Mouse (Mus musculus): ENCODE results near the gene Zfp773.

DNA sequence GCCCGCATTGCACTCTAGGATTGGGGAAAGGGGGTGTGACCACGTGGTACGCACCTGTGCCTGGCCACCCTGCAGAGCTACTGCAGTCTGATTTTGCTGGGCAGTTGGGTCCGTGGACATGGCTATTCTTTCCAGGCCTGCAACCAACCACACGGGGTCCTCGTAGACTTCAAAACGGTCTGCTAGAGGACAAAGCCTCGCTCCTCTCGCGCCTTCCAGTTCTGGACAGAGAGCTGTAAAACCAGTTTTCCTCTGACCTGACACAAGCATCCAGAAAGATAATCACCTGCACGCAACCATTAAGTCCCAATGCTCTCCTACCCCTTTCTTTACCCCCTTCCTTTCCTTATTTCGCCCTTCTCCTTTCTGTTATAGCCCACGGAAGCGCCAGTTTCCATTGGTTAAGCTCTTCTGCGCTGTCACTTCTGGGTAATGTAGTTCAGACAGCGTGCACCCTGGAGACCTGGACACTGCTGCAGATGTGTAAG, at the start of gene Zfp773:
- TF ChIP-seq CTCF (IDR thresholded peaks at IDR 0.05; ENCODE audit: borderline replicate concordance, control insufficient read depth, extremely low read depth, insufficient read depth, low read length, poor library complexity) (no peak), POLR2A (IDR thresholded peaks at IDR 0.05; ENCODE audit: control insufficient read depth, extremely low read depth, insufficient read depth, low read length, poor library complexity) (no peak)

Data from thymus, adult 2 months (tissue).